Mouse (Mus musculus) WW6 (cell line): ENCODE measurements around the gene Psme2b.
"Not testable (repeated sequence)": the region's sequence is repeated elsewhere in the genome, so short reads cannot be mapped to it uniquely, and the experiment has no call there.

Experiments used
- DNase-seq: peaks from one replicate; pipeline ENCODE4 v3.0.0-alpha.2; 2013; ENCODE audit warnings: low read depth, low spot score

Gene Psme2b

DNA sequence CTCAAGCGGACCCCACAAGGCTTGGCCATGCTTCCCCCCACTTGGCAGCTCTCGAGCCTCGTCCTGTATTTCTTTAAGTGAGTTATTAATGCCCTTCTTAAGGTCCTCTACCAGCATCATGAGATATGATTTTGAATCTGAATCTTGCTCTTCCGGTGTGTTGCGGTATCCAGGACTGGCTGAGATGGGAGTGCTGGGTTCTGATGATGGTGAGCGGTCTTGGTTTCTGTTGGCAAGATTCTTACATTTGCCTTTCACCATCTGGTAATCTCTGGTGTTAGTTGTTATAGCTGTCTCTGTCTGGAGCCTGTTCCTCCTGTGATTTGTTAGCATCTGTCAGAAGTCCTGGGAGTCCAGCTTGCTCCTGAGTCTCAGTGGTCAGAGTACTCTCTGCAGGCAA, at the start of gene Psme2b:
Gene Psme2b, minus strand, starts transcription at position 101 of the 400 bp plus-strand sequence.
- DNase-seq: not testable (repeated sequence)

DNA sequence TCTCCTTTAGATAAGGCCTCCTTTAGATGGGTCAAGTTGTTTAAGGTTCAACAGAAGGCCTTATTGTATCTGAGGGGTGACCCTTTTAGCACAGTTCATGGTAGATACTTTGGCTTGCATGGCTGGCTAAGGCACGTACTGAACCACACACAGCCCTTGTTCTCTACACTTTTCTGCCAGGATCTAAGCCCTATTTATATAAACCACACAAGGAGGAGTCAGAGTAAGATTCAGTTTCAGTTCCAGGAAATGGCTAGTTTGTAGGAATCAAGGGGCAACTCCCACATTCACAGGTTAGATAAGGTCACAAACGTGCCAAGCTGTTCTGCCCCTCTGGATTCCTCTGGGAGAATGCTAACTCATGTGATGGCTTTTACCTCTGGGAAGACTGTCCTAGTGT, 48.0 kb upstream of the Psme2b start, which contains the start of gene Tgtp1:
Gene Tgtp1, minus strand, starts transcription at position 155 of the 400 bp plus-strand sequence.
- DNase-seq: not testable (repeated sequence)

DNA sequence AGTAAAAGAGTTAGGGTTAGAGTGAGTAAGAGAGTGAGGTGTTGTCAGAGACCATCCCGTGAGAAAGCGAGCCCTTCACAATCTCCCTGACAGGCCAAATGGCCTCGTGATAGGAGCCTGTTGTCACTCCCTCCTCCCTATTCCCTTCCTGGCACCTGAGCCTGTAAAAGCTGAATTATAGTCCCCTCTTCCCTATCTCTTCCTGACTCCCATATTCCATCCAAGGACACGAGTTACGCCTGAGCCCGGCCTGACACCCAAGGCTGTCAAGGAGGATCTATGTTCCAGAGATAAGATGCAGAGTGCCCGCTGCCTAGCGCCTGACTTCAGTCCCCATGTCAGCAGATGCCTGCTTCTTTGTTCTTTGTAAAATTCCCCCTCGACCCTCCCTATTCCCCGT, 47.3 kb upstream of the Psme2b start:
- DNase-seq: not testable (repeated sequence)

DNA sequence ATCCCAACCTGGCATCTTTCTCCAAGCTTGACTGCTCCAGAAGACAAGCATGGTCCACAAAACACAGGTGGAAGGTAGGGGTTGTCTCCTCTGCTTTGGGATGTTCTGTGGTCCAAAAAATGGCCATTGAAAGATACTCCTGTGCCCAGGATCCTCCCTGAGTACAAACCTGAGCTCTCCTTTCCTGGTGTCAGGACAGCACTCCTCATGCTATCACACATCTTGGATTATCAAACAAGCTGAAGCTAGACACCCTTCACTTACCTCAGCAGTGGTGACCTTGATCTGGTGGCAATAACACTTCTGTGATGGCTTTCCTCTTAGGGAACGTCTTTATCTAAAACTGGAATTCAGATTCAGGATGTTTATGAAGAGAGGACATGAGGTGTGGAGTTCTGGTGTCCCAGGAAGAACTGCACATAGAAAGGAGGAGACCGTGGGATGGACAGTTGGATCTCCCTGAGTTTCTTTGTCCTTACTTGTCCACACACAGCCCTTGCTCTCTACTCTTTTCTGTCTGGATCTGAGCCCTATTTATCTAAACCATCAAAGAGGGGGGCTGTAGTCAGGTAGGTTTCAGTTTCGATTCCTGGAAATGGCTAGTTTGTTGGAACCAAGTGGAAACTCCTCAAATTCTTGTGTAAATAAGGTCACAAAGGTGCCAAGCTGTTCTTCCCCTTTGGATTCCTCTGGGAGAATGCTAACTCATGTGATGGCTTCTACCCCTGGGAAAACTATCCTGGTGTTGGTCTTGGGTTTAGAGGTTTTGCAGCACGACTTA, 45.9 kb upstream of the Psme2b start, which contains the start of gene Gm12185:
Gene Gm12185, minus strand, starts transcription at position 487 of the 781 bp plus-strand sequence.
- not testable (repeated sequence) for DNase-seq

DNA sequence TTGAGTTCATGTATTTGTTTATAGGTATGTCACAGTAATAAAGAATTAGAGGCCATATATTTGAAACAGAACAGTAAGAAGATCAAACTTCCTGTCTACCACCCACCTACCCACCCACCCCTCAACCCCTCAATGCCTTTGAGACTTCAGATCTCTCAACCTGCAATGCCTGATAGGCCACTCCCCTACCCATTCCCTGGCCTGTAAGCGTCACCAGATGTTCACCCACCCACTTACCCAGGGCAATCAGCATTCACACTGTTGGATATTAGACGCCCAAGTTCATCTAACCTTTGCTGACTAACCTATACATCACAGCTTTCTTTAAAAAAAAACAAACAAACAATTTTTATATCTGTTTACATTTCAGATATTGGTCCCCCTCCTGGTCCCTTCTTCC, 44.0 kb upstream of the Psme2b start:
- DNase-seq: not testable (repeated sequence)

DNA sequence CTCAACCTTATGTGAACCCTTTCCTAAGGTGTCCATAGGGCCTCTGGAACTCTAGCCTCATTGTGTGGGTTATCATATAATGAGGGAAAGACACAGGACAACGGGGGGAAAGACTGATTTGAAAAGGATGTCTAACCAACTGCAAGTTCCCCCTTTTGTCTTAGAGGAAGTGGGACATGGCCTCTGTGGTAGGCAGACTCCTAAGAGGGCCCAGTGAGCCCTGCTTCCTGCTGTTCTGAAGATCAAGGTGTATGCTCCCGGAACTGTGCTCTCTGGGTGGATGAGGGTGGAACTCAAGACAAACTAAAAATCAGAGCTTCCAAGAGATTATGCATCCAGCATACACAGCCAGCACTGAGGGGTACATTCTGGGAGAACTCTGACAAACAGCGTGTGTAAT, 42.2 kb upstream of the Psme2b start:
- DNase-seq: not testable (repeated sequence)

DNA sequence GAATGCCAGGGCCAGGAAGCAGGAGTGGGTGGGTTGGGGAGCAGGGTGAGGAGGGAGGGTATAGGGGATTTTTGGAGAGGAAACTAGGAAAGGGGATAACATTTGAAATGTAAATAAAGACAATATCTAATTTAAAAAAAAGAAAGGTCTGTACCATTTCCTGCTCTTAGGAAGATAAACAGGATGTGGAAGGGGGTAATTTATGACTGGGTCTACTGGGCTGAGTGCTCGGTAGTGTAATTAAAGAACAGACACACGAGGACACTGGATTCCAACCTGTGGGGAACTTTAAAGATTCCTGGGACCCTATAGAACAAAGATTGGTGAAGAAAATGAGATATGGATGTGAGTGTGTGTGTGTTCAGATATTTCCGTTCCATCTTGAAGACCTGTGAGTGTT, 36.9 kb upstream of the Psme2b start:
- not testable (repeated sequence) for DNase-seq

DNA sequence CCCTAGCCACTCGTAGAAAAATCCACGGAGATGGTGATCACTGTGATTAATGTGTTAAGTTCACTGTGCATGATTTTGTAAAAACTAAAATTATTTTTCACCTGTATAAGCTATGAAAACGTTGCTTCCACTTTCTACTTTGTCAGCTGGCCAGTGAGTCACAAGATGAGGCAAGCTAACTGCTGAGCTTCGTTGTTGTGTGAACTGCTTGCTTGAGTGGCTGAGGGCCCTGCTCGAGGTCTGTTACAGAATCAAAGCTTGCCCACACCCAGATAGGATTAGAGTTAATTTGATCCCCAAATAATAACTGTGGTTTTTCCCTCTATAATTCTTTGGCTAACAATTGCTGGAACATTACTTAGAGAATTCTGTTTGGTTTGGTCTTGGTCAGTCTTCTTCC, 34.1 kb upstream of the Psme2b start:
- not testable (repeated sequence) for DNase-seq

DNA sequence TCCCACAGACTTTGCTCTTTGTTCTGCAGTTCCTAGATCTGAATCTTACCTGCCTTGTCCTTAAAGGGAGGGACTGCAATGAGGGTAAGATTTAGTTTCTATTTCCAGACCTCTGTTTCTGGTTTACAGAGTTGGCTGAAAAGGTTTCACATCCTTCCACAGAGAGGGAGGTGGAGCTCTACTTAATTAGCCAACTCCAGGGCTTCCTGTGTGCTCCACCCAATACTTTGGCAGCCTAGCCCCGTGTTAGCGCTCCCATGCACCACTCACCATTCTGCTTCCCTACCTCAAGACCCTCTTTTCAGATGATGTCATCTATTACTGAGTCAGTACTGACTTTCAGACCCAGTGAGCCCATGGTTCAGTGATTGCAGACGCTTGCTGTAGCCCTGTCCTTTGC, 33.3 kb upstream of the Psme2b start, which contains the start of gene 9930111J21Rik1:
Gene 9930111J21Rik1, minus strand, starts transcription at position 148 of the 400 bp plus-strand sequence.
- DNase-seq: not testable (repeated sequence)

DNA sequence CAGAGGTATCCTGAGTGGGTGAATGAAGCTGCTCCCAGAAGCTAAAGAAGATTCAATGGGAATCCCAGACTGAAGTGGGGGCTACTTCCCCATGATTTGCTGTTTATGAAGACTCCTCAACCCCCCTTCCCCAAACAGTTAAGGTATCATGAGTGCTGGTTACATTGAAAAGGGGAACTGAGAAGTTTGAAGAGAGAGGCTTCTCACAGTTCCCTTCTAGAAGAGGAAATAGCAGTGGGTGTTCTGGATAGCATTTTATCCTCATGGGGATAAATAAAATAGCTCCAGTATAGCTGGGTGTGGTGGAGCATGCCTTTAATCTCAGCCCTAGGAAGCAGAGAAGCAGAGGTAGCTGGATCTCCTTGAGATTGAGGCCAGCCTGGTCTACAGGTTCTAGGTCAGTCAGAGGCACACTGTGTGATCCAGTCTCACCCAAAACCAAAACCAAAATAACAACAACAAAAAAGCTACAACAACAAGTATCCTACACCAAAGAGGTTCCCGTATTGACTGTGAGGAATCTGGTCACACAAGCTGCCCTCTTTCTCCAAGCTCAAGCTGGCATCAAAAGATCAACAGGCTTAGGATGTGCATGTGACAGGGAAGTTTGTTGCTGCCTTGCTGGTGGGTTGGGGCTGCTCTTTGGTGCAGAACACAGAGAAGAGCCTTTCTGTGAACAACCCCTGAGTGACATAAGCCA, 32.4 kb upstream of the Psme2b start, which contains the start of gene Olfr56:
Gene Olfr56, plus strand, starts transcription at position 650 of the 700 bp plus-strand sequence.
- DNase-seq: not testable (repeated sequence)

DNA sequence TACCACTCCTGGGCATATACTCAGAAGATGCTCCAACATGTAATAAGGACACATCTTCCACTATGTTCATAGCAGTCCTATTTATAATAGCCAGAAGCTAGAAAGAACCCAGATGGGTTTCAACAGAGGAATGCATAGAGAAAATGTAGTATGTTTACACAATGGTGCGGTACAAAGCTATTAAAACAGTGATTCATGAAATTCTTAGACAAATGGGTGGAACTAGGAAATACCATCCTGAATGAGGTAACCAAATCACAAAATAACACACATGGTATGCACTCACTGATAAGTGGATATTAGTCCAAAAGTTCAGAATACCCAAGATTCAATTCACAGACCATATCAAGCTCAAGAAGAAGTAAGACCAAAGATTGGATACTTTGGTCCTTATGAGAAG, 28.7 kb upstream of the Psme2b start:
- not testable (repeated sequence) for DNase-seq

DNA sequence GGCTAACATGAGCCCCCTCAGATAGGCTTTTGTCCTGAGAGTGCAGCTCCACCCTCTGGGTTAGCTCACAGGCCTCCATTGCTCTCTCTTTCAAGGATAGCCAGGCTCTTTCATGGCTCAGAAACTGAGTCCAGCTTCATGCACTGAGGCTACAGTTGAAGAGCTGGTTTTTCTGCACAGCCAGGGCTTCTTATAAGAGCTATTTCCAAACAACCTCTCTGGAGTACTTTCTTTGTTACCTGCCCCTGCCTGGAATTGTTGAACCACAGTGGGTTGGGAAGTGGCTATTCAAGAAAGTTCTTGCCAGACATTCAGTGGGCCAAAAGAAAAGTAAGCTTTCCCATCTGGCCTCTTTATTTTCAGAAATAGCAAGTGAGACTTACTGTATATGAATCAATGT, 6.7 kb downstream of the Psme2b start:
- DNase-seq: not testable (repeated sequence)

DNA sequence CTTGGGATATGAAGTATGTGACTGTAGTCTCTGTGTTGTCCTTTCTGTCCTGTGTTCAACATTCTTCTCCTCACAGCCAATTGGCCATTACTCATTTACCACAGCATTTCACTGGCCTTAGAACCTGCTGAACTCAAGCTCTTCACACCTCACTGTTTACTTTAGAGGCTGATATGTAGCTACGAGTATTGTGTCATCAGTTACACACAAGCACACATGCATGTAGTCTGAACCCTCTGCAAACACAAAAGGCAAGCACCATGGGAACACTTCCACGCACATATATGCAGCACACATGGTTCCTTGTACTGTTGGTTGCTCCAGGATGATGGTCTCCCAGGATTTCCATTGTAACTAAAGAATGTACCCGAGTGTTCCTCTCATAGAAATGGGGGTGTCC, 10.7 kb downstream of the Psme2b start:
- DNase-seq: not testable (repeated sequence)

DNA sequence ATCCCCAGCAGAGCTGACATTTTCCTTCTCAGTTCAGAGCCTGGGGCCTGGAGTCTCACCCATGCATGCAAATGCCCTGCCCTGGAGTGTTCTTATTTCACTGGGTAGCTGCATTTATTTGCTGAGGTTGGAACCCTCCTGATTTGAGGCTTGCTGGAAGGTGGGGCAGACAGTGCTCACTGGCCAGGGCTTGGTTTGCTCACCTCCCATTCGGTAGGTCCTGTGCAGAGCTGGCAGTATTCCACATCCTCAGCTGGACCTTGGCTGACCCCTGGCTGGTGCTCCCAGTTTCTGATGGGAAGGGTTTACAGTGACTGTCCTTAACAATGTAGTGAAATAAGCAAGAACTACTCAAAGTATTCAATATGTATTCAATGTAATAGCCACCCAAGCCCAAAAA, 12.1 kb downstream of the Psme2b start:
- not testable (repeated sequence) for DNase-seq

DNA sequence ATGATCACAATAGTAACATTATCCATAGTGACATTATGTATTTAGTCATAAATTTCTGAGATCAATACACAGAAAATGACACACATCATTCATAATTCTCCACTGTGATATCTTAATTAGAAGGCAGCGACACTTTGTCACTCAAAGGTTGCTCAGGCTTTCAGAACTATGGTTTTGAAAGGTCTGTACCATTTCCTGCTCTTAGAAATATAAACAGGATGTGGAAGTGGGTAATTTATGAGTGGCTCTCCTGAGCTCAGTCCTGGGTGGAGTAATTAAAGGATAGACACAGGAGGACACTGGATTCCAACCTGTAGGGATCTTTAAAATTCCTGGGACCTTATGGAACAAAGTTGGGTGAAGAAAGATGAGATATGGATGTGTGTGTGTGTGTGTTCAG, 12.6 kb downstream of the Psme2b start:
- DNase-seq: not testable (repeated sequence)

DNA sequence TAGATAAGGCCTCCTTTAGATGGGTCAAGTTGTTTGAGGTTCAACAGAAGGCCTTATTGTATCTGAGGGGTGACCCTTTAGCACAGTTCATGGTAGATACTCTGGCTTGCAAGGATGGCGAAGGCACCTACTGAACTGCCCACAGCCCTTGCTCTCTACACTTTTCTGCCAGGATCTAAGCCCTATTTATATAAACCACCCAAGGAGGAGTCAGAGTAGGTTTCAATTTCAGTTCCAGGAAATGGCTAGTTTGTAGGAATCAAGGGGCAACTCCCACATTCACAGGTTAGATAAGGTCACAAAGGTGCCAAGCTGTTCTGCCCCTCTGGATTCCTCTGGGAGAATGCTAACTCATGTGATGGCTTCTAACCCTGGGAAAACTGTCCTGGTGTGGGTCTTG, 17.9 kb downstream of the Psme2b start:
- not testable (repeated sequence) for DNase-seq

DNA sequence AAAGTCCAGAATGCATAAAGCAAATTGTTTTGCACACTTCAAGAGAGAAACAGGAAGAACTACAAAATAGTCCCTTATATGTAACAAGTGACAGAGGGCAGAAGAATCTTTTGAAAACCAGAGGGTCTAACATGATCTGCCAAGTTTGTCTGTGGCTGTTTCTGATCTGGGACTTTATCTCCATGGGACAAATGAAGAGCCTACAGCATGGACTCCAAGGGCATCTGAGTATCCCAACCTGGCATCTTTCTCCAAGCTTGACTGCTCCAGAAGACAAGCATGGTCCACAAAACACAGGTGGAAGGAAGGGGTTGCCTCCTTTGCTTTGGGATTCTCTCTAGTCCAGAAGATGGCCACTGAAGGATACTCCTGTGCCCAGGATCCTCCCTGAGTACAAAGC, 19.6 kb downstream of the Psme2b start:
- not testable (repeated sequence) for DNase-seq

DNA sequence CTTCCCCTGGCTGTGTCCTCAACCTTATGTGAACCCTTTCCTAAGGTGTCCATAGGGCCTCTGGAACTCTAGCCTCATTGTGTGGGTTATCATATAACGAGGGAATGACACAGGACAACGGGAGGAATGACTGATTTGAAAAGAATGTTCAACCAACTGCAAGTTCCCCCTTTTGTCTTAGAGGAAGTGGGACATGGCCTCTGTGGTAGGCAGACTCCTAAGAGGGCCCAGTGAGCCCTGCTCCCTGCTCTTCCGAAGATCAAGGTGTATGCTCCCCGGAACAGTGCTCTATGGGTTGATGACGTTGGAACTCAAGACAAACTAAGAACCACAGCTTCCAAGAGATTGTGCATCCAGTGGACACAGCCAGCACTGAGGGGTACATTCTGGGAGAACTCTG, 22.2 kb downstream of the Psme2b start:
- not testable (repeated sequence) for DNase-seq

DNA sequence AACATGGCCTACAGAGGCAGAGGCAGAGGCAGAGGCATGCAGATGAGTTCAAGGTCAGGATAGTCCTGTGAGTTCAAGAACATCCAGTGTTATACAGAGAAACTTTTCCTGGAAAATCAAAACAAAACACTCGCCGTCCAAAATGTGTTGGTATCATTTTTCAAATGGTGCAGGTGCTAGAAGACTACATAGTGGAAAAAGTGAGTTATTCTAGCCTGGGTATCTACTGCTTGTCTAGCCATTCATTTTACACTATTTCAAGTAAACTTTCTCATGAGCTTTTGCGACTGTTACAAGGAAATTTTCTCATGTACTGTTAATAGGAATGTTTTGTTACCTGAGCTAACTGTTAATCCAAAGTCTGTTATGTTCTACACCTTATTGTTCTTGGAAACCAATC, 27.6 kb downstream of the Psme2b start:
- DNase-seq: no peak

DNA sequence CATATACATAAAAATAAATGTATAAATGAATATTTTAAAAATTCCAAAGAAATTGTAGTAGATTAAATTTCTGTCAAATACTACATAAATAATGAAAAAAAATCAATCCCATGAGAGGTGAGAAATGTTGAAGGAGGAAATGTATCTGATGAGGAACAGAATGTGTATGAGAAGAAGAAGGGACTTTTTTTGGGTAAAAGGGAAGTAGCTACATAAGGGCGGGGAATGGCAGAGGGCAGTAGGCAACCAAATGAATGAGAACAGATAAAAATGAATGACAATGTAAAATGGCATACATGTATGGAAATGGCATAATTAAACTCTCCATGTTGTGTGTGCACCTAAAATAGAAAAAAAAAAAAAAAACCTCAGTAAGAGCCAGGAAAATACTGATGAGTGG, 32.4 kb downstream of the Psme2b start:
- no peak for DNase-seq

DNA sequence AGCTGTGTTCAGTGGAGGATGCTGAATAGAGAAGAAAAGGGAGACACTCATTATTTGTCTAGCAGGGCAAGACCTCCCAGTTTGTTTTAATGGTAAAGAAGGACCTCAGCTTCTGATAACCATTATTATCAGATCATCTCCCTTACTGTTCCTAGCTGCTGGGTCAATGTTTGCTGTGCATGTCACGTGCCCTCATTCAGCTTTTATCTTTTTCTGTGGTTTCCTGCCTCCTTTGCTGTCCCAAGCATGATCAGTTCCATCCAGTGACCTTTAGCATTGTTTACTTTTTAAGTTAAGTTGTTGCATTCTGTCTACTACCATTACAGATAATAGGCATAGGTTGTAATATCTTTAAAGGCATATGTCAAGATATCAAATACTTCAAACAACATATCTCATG, 37.5 kb downstream of the Psme2b start:
- DNase-seq: no peak

DNA sequence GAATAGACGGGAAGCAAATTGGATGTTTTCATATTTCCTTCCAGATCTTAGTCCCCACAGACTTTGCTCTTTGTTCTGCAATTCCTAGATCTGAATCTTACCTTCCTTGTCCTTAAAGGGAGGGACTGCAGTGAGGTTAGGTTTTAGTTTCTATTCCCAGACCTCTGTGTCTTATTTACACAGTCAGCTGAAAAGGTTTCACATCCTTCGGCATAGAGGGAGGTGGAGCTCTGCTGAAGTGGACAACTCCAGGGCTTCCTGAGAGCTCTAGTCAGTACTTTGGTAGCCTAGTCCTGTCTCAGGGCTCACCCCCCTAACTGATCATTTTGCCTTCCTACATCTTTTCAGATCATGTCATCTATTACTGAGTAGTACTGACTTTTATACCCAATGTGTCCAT, 44.0 kb downstream of the Psme2b start, which contains the start of gene Gm5431:
Gene Gm5431, minus strand, starts transcription at position 194 of the 400 bp plus-strand sequence.
- DNase-seq: no peak
